Mouse (Mus musculus) intestine, postnatal 0 days (tissue): ENCODE measurements around the gene Tnfaip8l1. TPM values are rescaled to one million over a fixed set of nuclear protein-coding genes. Genes with fewer than 3 reads are reported as not detected.
A peak's percentile ranks its signal among the peaks of the same experiment; 100 is the strongest.

Experiments
- ATAC-seq: fragments of 200-750 bp; cut with Nextera tagmentation; 2 replicates; pipeline ENCODE4 v1.8.0; 2017; ENCODE audit warnings: mild to moderate bottlenecking, moderate TSS enrichment, moderate library complexity
- H3K27ac ChIP-seq: fragments of 300-500 bp; sonication (generic); 2 replicates; pipeline ENCODE4 v1.5.1; 2014; ENCODE audit warnings: mild to moderate bottlenecking, low read depth, low read length, moderate library complexity
- H3K27me3 ChIP-seq: fragments of 300-500 bp; sonication (generic); replicated peaks from 2 replicates; pipeline ENCODE4 v1.6.1; 2014; ENCODE audit warnings: low read length, mixed read lengths; ENCODE audit not compliant: control insufficient read depth, insufficient read depth
- H3K36me3 ChIP-seq: fragments of 300-500 bp; sonication (generic); 2 replicates; pipeline ENCODE4 v1.6.1; 2014; ENCODE audit warnings: mild to moderate bottlenecking, moderate library complexity; ENCODE audit not compliant: control insufficient read depth, insufficient read depth
- H3K4me1 ChIP-seq: fragments of 300-500 bp; sonication (generic); replicated peaks from 2 replicates; pipeline ENCODE4 v1.6.1; 2014; ENCODE audit warnings: antibody characterized with exemption, low read length, mixed read lengths; ENCODE audit not compliant: control insufficient read depth, insufficient read depth
- H3K4me2 ChIP-seq: fragments of 300-500 bp; sonication (generic); replicated peaks from 2 replicates; pipeline ENCODE4 v1.6.1; 2014; ENCODE audit warnings: low read depth, mild to moderate bottlenecking, moderate library complexity
- H3K4me3 ChIP-seq: fragments of 300-500 bp; sonication (generic); 2 replicates; pipeline ENCODE4 v1.5.1; 2014; ENCODE audit warnings: low read depth, low read length
- H3K9ac ChIP-seq: fragments of 300-500 bp; sonication (generic); 2 replicates; pipeline ENCODE4 v1.6.1; 2014; ENCODE audit warnings: mild to moderate bottlenecking, low read depth, low read length
- H3K9me3 ChIP-seq: fragments of 300-500 bp; sonication (generic); 2 replicates; pipeline ENCODE4 v1.6.1; 2016; ENCODE audit warnings: mixed run types; ENCODE audit not compliant: control insufficient read depth
- CTCF ChIP-seq: sonication (generic); IDR thresholded peaks from 2 replicates; pipeline ENCODE4 v1.5.1; 2016; ENCODE audit warnings: low read depth, mild to moderate bottlenecking, control low read depth, antibody characterized with exemption, moderate library complexity
- WGBS: fragments of 180-500 bp; shearing (Covaris S2); extraction: QIAGEN DNeasy Blood & Tissue Kit; methylation state at CpG from one replicate; pipeline ENCODE4 v1.1.7; 2014; 5-methylcytosine and 5-hydroxymethylcytosine counted together
- polyA plus RNA-seq: library from polyadenylated mRNA; unstranded; fragments of >200 nt; fragmentation: Nextera tagmentation; extraction: Ambion mirVana; gene quantifications from 2 replicates; pipeline ENCODE4 v1.2.1, GENCODE M21; 2015

The Tnfaip8l1 gene
- polyA plus RNA-seq, 1 experiment from 2014 or later = 5.1 TPM

GRCm38 (mm10) chr17:56207963-56208530 lies 45.8 kb downstream of the Tnfaip8l1 start:
- H3K4me2 ChIP-seq = no peak overlapping the region
- H3K9ac ChIP-seq = no peak overlapping the region
- no peak for ATAC-seq

GRCm38 (mm10) chr17:56208821-56209220 lies 46.5 kb downstream of the Tnfaip8l1 start:
- no peak for TF ChIP-seq CTCF
- no peaks in the 10 kb centered on the region for H3K4me1 ChIP-seq
- H3K4me3 ChIP-seq = no peak overlapping the region
- H3K9ac ChIP-seq = no peak overlapping the region
- H3K36me3 ChIP-seq = peaks cover 77% of the 10 kb centered on the region
- H3K27me3 ChIP-seq = no peaks in the 10 kb centered on the region
- H3K27ac ChIP-seq = no peak overlapping the region
- H3K9me3 ChIP-seq = no peaks in the 10 kb centered on the region
- ATAC-seq = no peak
- no peak overlapping the region for H3K4me2 ChIP-seq
- WGBS = 93% methylated on average over 3 of the region's 3 CpGs

More at GRCm38 (mm10) chr17:56207963-56208530, 45.8 kb downstream of the Tnfaip8l1 start:
- Histone ChIP-seq H3K36me3 (peaks cover 85% of the 10 kb centered on the region), H3K9me3 (no peaks in the 10 kb centered on the region), H3K4me3 (no peak overlapping the region), H3K27ac (no peak overlapping the region), H3K27me3 (no peaks in the 10 kb centered on the region), H3K4me1 (no peaks in the 10 kb centered on the region)
- 91% methylated on average over 9 of the region's 9 CpGs for whole genome bisulfite sequencing
- no peak for TF ChIP-seq CTCF

DNA sequence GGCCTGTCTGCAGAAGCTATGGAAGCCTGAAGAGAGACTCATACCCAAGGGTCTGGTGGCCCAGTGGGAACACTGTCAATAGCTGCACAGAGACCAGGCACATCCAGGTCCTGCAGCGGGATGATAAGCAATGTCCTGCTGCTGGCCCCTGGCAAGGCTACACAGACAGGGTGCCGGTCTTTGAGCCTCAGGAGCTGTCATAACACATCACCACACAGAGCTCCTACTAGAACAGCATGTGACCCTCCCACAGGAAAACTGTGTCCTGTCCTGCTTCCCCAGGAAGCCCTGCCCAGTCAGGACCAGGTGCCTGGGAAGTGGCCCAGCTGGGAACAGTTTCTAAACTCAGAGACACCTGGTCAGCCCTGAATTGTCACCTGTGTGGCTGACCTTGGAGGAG lies 48.8 kb downstream of the Tnfaip8l1 start:
- H3K27me3 ChIP-seq = no peaks in the 10 kb centered on the region
- no peak overlapping the region for H3K9ac ChIP-seq
- WGBS = 68% methylated on average over 2 of the region's 2 CpGs
- no peak overlapping the region for H3K4me3 ChIP-seq
- no peak for ATAC-seq
- no peak overlapping the region for H3K4me2 ChIP-seq
- H3K4me1 ChIP-seq = no peaks in the 10 kb centered on the region
- H3K36me3 ChIP-seq = peaks cover 62% of the 10 kb centered on the region
- TF ChIP-seq CTCF = no peak
- H3K27ac ChIP-seq = no peak overlapping the region
- H3K9me3 ChIP-seq = no peaks in the 10 kb centered on the region

GRCm38 (mm10) chr17:56212676-56213075 lies 50.4 kb downstream of the Tnfaip8l1 start:
- H3K4me3 ChIP-seq = no peak overlapping the region
- WGBS = 30% methylated on average over 6 of the region's 6 CpGs
- no peaks in the 10 kb centered on the region for H3K27me3 ChIP-seq
- H3K9ac ChIP-seq = no peak overlapping the region
- peaks cover 53% of the 10 kb centered on the region for H3K36me3 ChIP-seq
- no peak for ATAC-seq
- H3K4me2 ChIP-seq = no peak overlapping the region
- no peaks in the 10 kb centered on the region for H3K9me3 ChIP-seq
- no peak overlapping the region for H3K27ac ChIP-seq
- peaks cover under 1% of the 10 kb centered on the region; the same call in 1 of the 2 replicates for H3K4me1 ChIP-seq
- TF ChIP-seq CTCF = no peak

GRCm38 (mm10) chr17:56214229-56214628 lies 52.0 kb downstream of the Tnfaip8l1 start:
- H3K36me3 ChIP-seq = peaks cover 40% of the 10 kb centered on the region
- no peak overlapping the region for H3K4me2 ChIP-seq
- no peak for TF ChIP-seq CTCF
- no peaks in the 10 kb centered on the region for H3K9me3 ChIP-seq
- no peak overlapping the region for H3K4me3 ChIP-seq
- no peak for ATAC-seq
- peaks cover 4% of the 10 kb centered on the region; the same call in 1 of the 2 replicates for H3K4me1 ChIP-seq
- WGBS = 97% methylated on average over 1 of the region's 1 CpGs
- H3K9ac ChIP-seq = no peak overlapping the region
- H3K27me3 ChIP-seq = no peaks in the 10 kb centered on the region
- H3K27ac ChIP-seq = no peak overlapping the region

GRCm38 (mm10) chr17:56217670-56218069 lies 55.4 kb downstream of the Tnfaip8l1 start:
- H3K27ac ChIP-seq = no peak overlapping the region
- 0 out of 2 replicates have a peak, but pooled peaks cover 9% of the 10 kb centered on the region for H3K36me3 ChIP-seq
- H3K4me2 ChIP-seq = peak overlapping the region; percentile 83
- WGBS = 63% methylated on average over 13 of the region's 13 CpGs
- H3K9ac ChIP-seq = peak overlapping the region; percentile 86
- H3K9me3 ChIP-seq = no peaks in the 10 kb centered on the region
- H3K4me1 ChIP-seq = peaks cover 4% of the 10 kb centered on the region
- H3K27me3 ChIP-seq = no peaks in the 10 kb centered on the region
- no peak for ATAC-seq
- TF ChIP-seq CTCF = no peak
- peak overlapping the region; percentile 78 for H3K4me3 ChIP-seq
